Mouse (Mus musculus): ENCODE data around the gene R3hdml.

- TF ChIP-seq CTCF (conservative IDR thresholded peaks at IDR 0.05; ENCODE audit: insufficient read depth, insufficient read length, low read depth, low read length) (no peak), POLR2A (IDR thresholded peaks at IDR 0.05; ENCODE audit: low read depth, low read length) (no peak)
Measured at GRCm38 (mm10) chr2:163471136-163471535, 21.0 kb upstream of the R3hdml start.

Data from kidney, adult 2 months (tissue).